ENCODE assay signal across 1 mouse cellular context in the genomic region with DNA sequence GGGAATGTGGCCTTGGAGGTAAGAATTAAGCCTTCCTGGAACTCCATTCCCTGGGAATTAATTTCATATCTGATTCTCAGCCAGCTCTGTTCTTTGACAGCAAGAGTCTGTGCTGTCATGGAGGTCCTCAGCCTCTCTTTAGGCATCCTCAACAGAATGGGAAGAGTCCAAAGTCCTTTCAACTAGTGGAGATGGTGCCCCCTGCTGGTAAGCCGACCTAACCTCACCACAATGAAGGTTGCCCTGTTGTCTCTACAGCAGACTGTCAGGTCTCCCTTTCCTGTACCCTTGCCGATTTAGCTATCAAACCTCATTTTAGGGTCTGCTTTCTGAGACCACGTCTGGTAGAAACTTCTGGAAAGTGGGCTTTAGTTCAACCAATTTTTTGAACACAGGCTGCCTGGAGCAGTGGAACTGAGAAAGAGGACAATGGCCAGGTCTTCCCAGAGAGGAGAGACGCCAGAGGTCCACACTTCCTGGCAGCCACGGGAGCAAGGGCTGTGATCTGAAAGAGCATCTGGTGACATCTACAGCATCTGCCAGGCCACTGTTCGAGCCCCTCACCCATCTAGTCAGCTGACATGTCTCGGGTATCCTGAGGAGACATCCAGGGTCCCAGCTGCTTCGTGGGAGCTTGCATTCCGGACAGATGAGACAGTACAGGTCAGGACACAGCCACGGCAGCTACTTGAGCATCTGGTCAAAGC.
A peak's percentile ranks its signal among the peaks of the same experiment; 100 is the strongest.
TF ChIP-seq lines count a peak whose summit lies in the region.

No protein-coding gene starts in this region.

TF ChIP-seq in CH12.LX, 34 proteins besides CTCF, POLR2A, EP300 and RAD21 (continued from another document):
- TF ChIP-seq IRF4 (IDR thresholded peaks at IDR 0.05; ENCODE audit: low read depth, low read length), result peak; percentile 17; the same call in 1 of the 2 replicates
- peak; percentile 22; the same call in 1 of the 2 replicates for TF ChIP-seq ZC3H11A (IDR thresholded peaks at IDR 0.05; ENCODE audit: low read depth, low read length)
- peak; percentile 85 for TF ChIP-seq SMC3 (IDR thresholded peaks at IDR 0.05; ENCODE audit: low read depth, low read length)
- no peak; the same call in 1 of the 2 replicates for TF ChIP-seq ELF1 (IDR thresholded peaks at IDR 0.05; ENCODE audit: low read depth, low read length)
- peak; percentile 18; the same call in 1 of the 2 replicates for TF ChIP-seq MYC (IDR thresholded peaks at IDR 0.05; ENCODE audit: low read depth, low read length)
